Mouse (Mus musculus): ENCODE data around the gene Nutf2-ps1. TPM values are rescaled to one million over a fixed set of nuclear protein-coding genes. Genes with fewer than 3 reads are reported as not detected.

Gene Nutf2-ps1
- polyA plus RNA-seq, 1 experiment = 28.5 TPM

GRCm38 (mm10) chr19:53574546-53574945 lies 14.3 kb downstream of the Nutf2-ps1 start:
- Histone ChIP-seq H3K27me3 (ENCODE audit: control insufficient read depth, insufficient read depth, low read length) (no peaks in the 10 kb centered on the region), H3K36me3 (ENCODE audit: control insufficient read depth, insufficient read depth, low read length) (no peaks in the 10 kb centered on the region), H3K27ac (ENCODE audit: control insufficient read depth, insufficient read depth, low read depth, low read length) (no peak overlapping the region), H3K4me1 (ENCODE audit: control insufficient read depth, insufficient read depth, low read length) (no peaks in the 10 kb centered on the region; the same call in 1 of the 2 replicates), H3K4me3 (ENCODE audit: control insufficient read depth, low read depth, low read length) (no peak overlapping the region)
- TF ChIP-seq POLR2A (IDR thresholded peaks at IDR 0.05; ENCODE audit: control insufficient read depth, low read depth, low read length) (no peak), CTCF (IDR thresholded peaks at IDR 0.05; ENCODE audit: control insufficient read depth, insufficient read depth, insufficient replicate concordance, low read depth, low read length) (no peak)

GRCm38 (mm10) chr19:53574131-53574530 lies 14.7 kb downstream of the Nutf2-ps1 start:
- Histone ChIP-seq H3K4me1 (ENCODE audit: control insufficient read depth, insufficient read depth, low read length) (no peaks in the 10 kb centered on the region; the same call in 1 of the 2 replicates), H3K27me3 (ENCODE audit: control insufficient read depth, insufficient read depth, low read length) (no peaks in the 10 kb centered on the region), H3K36me3 (ENCODE audit: control insufficient read depth, insufficient read depth, low read length) (no peaks in the 10 kb centered on the region), H3K27ac (ENCODE audit: control insufficient read depth, insufficient read depth, low read depth, low read length) (no peak overlapping the region), H3K4me3 (ENCODE audit: control insufficient read depth, low read depth, low read length) (no peak overlapping the region)
- no peak for TF ChIP-seq POLR2A (IDR thresholded peaks at IDR 0.05; ENCODE audit: control insufficient read depth, low read depth, low read length)
- no peak for TF ChIP-seq CTCF (IDR thresholded peaks at IDR 0.05; ENCODE audit: control insufficient read depth, insufficient read depth, insufficient replicate concordance, low read depth, low read length)

- no peaks in the 10 kb centered on the region; the same call in 1 of the 2 replicates for H3K4me1 ChIP-seq (ENCODE audit: control insufficient read depth, insufficient read depth, low read length)
- H3K27me3 ChIP-seq (ENCODE audit: control insufficient read depth, insufficient read depth, low read length) = no peaks in the 10 kb centered on the region
- no peak overlapping the region for H3K27ac ChIP-seq (ENCODE audit: control insufficient read depth, insufficient read depth, low read depth, low read length)
- no peak overlapping the region for H3K4me3 ChIP-seq (ENCODE audit: control insufficient read depth, low read depth, low read length)
- TF ChIP-seq CTCF (IDR thresholded peaks at IDR 0.05; ENCODE audit: control insufficient read depth, insufficient read depth, insufficient replicate concordance, low read depth, low read length) (no peak), POLR2A (IDR thresholded peaks at IDR 0.05; ENCODE audit: control insufficient read depth, low read depth, low read length) (no peak)
- H3K36me3 ChIP-seq (ENCODE audit: control insufficient read depth, insufficient read depth, low read length) = no peaks in the 10 kb centered on the region
Measured at GRCm38 (mm10) chr19:53573151-53573550, 15.7 kb downstream of the Nutf2-ps1 start.

GRCm38 (mm10) chr19:53572607-53573006 lies 16.3 kb downstream of the Nutf2-ps1 start:
- H3K27me3 ChIP-seq (ENCODE audit: control insufficient read depth, insufficient read depth, low read length) = no peaks in the 10 kb centered on the region
- no peak overlapping the region; the same call in 1 of the 2 replicates for H3K4me3 ChIP-seq (ENCODE audit: control insufficient read depth, low read depth, low read length)
- H3K27ac ChIP-seq (ENCODE audit: control insufficient read depth, insufficient read depth, low read depth, low read length) = 0 out of 2 replicates have a peak overlapping the region, but pooled peaks have one; percentile 30
- no peaks in the 10 kb centered on the region; the same call in 1 of the 2 replicates for H3K4me1 ChIP-seq (ENCODE audit: control insufficient read depth, insufficient read depth, low read length)
- no peak for TF ChIP-seq CTCF (IDR thresholded peaks at IDR 0.05; ENCODE audit: control insufficient read depth, insufficient read depth, insufficient replicate concordance, low read depth, low read length)
- TF ChIP-seq POLR2A (IDR thresholded peaks at IDR 0.05; ENCODE audit: control insufficient read depth, low read depth, low read length) = no peak
- H3K36me3 ChIP-seq (ENCODE audit: control insufficient read depth, insufficient read depth, low read length) = no peaks in the 10 kb centered on the region

DNA sequence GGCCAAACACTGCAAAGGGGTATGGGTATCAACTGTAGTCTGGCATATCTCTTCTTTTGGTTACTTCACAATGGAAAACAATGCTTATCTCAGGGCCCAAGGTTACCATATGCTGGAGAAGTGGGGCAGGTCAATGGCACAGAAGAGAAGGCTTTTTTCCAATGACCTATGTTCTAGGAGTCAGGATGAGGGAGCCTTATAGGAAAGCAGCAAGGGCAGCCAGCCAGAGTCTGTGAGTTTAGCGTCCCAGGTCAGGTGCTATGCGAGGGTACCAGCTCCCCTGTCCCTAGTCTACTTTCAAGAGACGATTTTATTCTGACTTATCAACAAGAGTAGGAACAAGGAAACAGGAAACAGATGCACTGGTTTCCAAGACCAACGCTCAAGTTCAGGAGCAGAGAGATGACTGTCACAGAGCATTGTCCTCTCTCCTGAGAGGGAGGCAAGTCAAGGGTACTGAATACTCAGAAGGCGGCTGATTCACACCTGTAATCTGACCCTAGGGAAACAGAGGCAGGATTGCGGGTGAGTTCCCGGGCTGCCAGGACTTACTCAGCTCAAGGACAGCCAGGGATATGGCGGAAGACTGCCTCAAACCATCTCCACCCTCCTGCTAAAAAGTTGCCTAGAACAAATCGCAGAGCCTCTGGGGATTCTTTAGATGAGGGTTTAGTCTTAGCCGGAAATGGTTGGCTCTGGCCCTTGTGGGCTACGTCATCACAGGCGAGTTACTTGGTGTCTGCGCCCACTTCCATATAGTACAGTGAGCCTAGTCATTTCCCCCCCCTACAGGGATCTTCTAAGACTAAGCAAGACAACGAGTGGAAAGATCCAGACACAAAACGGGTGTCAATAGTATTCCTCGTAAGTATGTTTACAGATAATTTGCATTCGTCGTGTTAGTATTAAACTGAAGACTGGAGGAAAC lies 17.1 kb downstream of the Nutf2-ps1 start:
- Histone ChIP-seq H3K27ac (ENCODE audit: control insufficient read depth, insufficient read depth, low read depth, low read length) (no peak overlapping the region), H3K27me3 (ENCODE audit: control insufficient read depth, insufficient read depth, low read length) (no peaks in the 10 kb centered on the region), H3K4me1 (ENCODE audit: control insufficient read depth, insufficient read depth, low read length) (no peaks in the 10 kb centered on the region), H3K36me3 (ENCODE audit: control insufficient read depth, insufficient read depth, low read length) (no peaks in the 10 kb centered on the region), H3K4me3 (ENCODE audit: control insufficient read depth, low read depth, low read length) (no peak overlapping the region)
- no peak for TF ChIP-seq POLR2A (IDR thresholded peaks at IDR 0.05; ENCODE audit: control insufficient read depth, low read depth, low read length)
- no peak for TF ChIP-seq CTCF (IDR thresholded peaks at IDR 0.05; ENCODE audit: control insufficient read depth, insufficient read depth, insufficient replicate concordance, low read depth, low read length)

DNA sequence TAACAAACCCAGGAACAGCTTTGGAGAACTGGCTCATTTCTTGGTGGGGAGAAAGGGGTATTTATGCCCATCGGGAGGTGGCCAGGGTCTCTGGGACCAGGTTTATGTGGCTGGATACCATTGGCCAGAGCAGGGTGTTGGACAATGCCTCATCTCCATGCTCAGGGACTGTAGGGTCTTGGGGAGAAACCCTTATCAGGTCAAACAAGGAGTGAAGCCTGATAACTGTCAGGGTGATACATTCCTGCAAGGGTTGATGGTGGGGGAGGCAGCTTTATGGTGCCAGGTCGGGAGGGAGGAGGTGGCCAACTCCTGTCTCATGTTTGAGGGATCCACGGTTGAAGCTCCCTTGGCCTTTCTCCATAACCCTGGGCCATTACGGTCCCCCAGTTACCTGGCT lies 17.8 kb downstream of the Nutf2-ps1 start:
- H3K4me1 ChIP-seq (ENCODE audit: control insufficient read depth, insufficient read depth, low read length) = no peaks in the 10 kb centered on the region

DNA sequence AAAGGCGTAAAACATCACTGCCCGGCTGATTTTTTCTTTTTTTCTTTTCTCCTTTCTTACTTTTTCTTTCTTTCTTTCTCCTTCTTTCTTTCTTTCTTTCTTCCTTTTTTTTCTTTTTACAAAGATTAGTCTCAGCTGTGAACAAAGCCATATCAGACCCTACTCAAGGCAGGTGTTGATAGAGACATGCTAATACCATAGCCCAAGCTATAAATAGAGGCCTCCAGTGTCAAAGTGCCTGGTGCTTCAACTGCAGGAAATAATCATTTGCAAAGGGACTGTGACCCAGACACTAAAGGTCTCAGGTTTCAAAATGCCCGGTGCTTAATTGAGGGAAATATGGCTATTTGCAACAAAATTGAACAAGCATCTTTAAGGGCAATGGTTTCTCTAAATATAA lies 20.3 kb downstream of the Nutf2-ps1 start:
- Histone ChIP-seq H3K27me3 (ENCODE audit: control insufficient read depth, insufficient read depth, low read length) (no peaks in the 10 kb centered on the region), H3K4me1 (ENCODE audit: control insufficient read depth, insufficient read depth, low read length) (no peaks in the 10 kb centered on the region), H3K27ac (ENCODE audit: control insufficient read depth, insufficient read depth, low read depth, low read length) (no peak overlapping the region), H3K36me3 (ENCODE audit: control insufficient read depth, insufficient read depth, low read length) (no peaks in the 10 kb centered on the region), H3K4me3 (ENCODE audit: control insufficient read depth, low read depth, low read length) (no peak overlapping the region)
- no peak for TF ChIP-seq CTCF (IDR thresholded peaks at IDR 0.05; ENCODE audit: control insufficient read depth, insufficient read depth, insufficient replicate concordance, low read depth, low read length)
- no peak for TF ChIP-seq POLR2A (IDR thresholded peaks at IDR 0.05; ENCODE audit: control insufficient read depth, low read depth, low read length)

More for the DNA sequence above, 17.8 kb downstream of the Nutf2-ps1 start:
- no peaks in the 10 kb centered on the region for H3K27me3 ChIP-seq (ENCODE audit: control insufficient read depth, insufficient read depth, low read length)
- TF ChIP-seq CTCF (IDR thresholded peaks at IDR 0.05; ENCODE audit: control insufficient read depth, insufficient read depth, insufficient replicate concordance, low read depth, low read length) (no peak), POLR2A (IDR thresholded peaks at IDR 0.05; ENCODE audit: control insufficient read depth, low read depth, low read length) (no peak)
- no peak overlapping the region for H3K27ac ChIP-seq (ENCODE audit: control insufficient read depth, insufficient read depth, low read depth, low read length)
- no peak overlapping the region for H3K4me3 ChIP-seq (ENCODE audit: control insufficient read depth, low read depth, low read length)
- no peaks in the 10 kb centered on the region for H3K36me3 ChIP-seq (ENCODE audit: control insufficient read depth, insufficient read depth, low read length)

Data from testis, adult 2 months (tissue).